Mouse (Mus musculus) MEL (cell line): Measurements from ENCODE around the gene Bhlhe41.

Experiments
- CHD2 ChIP-seq: IDR thresholded peaks from 2 replicates; pipeline ENCODE4 v1.6.1; 2011; ENCODE audit warnings: low read length, improper control_type of control experiment
- CTCF ChIP-seq, 3 experiments: IDR thresholded peaks in 2 of 3; conservative IDR thresholded peaks in 1 of 3; 2 replicates each; pipeline ENCODE4 v1.5.1; 2011 to 2012; ENCODE audit warnings: low read length in 3 of 3, low read depth in 2 of 3, mild to moderate bottlenecking in 2 of 3, improper control_type of control experiment in 1 of 3, inconsistent platforms in 1 of 3, mixed read lengths in 1 of 3, moderate library complexity in 1 of 3; ENCODE audit not compliant: control insufficient read depth in 1 of 3, insufficient read depth in 1 of 3, poor library complexity in 1 of 3, severe bottlenecking in 1 of 3
- EP300 ChIP-seq, 2 experiments: IDR thresholded peaks; 2 replicates each; pipeline ENCODE4 v1.6.1; 2011; ENCODE audit warnings: improper control_type of control experiment in 2 of 2, low read length in 2 of 2, low read depth in 1 of 2, mild to moderate bottlenecking in 1 of 2
- GATA1 ChIP-seq: IDR thresholded peaks from 2 replicates; pipeline ENCODE4 v1.6.1; 2011; ENCODE audit warnings: low read depth, low read length, improper control_type of control experiment
- HCFC1 ChIP-seq: IDR thresholded peaks from 2 replicates; pipeline ENCODE4 v1.6.1; 2012; ENCODE audit warnings: low read depth, mild to moderate bottlenecking, inconsistent platforms, low read length, improper control_type of control experiment, moderate library complexity
- POLR2A ChIP-seq, 2 experiments: IDR thresholded peaks; 2 replicates each; pipeline ENCODE4 v1.6.1; 2011 to 2012; ENCODE audit warnings: low read length in 2 of 2, mild to moderate bottlenecking in 2 of 2, control low read depth in 1 of 2, improper control_type of control experiment in 1 of 2, low read depth in 1 of 2, moderate library complexity in 1 of 2; ENCODE audit not compliant: control insufficient read depth in 1 of 2, insufficient read depth in 1 of 2, poor library complexity in 1 of 2
- POLR2AphosphoS2 ChIP-seq: IDR thresholded peaks from 2 replicates; pipeline ENCODE4 v1.6.1; 2011; ENCODE audit warnings: low read length, improper control_type of control experiment
- TCF12 ChIP-seq: IDR thresholded peaks from 2 replicates; pipeline ENCODE4 v1.6.1; 2014; ENCODE audit warnings: low read depth, mild to moderate bottlenecking, inconsistent platforms, low read length, improper control_type of control experiment, moderate library complexity
- USF1 ChIP-seq: IDR thresholded peaks from 2 replicates; pipeline ENCODE4 v1.6.1; 2014; ENCODE audit warnings: low read depth, mild to moderate bottlenecking, inconsistent platforms, low read length, improper control_type of control experiment, moderate library complexity

DNA sequence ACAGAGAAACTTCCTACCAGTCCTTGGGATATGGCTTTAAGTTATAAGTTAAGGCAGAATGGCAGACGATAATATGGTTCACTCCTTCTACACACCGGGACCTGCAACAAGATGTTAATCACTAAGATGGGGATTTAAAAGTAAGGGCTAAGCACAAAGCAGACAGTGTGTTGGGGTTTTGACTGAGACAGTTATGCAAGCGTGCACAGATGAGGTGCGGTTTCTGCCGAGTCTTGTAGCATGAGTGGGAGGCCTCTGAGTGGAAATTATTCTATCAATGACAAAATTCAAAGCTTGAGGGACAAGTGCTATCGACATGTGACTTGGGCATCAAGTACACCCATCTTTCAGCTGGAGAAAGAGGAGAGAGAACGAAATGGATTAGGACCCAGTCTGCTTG lies 12.7 kb downstream of the Bhlhe41 start:
- no peak for TF ChIP-seq CTCF (IDR thresholded peaks at IDR 0.05 in 2 of 3, conservative IDR thresholded peaks at IDR 0.05 in 1 of 3; ENCODE audit: control insufficient read depth in 1 of 3, insufficient read depth in 1 of 3, low read depth in 2 of 3, low read length in 3 of 3, poor library complexity in 1 of 3, severe bottlenecking in 1 of 3)
- no peak for TF ChIP-seq POLR2A (IDR thresholded peaks at IDR 0.05; ENCODE audit: control insufficient read depth in 1 of 2, insufficient read depth in 1 of 2, low read depth in 1 of 2, low read length in 2 of 2, poor library complexity in 1 of 2)
- no peak for TF ChIP-seq EP300 (IDR thresholded peaks at IDR 0.05; ENCODE audit: low read depth in 1 of 2, low read length in 2 of 2)
- no peak for TF ChIP-seq TCF12
- TF ChIP-seq HCFC1: no peak
- TF ChIP-seq USF1: no peak
- no peak for TF ChIP-seq POLR2AphosphoS2
- no peak for TF ChIP-seq GATA1
- no peak for TF ChIP-seq CHD2
